Mouse (Mus musculus) heart, postnatal 25 days (tissue): ENCODE data around the gene Zfp579. TPM values are rescaled to one million over a fixed set of nuclear protein-coding genes. Genes with fewer than 3 reads are reported as not detected.
A peak's percentile ranks its signal among the peaks of the same experiment; 100 is the strongest.

ENCODE experiments used
- DNase-seq: peaks from one replicate; pipeline ENCODE4 v3.0.0; 2022; ENCODE audit warnings: low spot score
- intact Hi-C: fragments of 180-260 bp; cut with DNase I; formaldehyde crosslinking; loops from one replicate; pipeline ENCODE4 v1.15.1; 2025
- total RNA-seq, 2 experiments: library from RNA; stranded (reverse); gene quantifications; 2 replicates each; pipeline ENCODE4 v1.2.3; 2021

Gene Zfp579
- total RNA-seq, 2 experiments from 2014 or later = 14.9 to 18.0 TPM

DNA sequence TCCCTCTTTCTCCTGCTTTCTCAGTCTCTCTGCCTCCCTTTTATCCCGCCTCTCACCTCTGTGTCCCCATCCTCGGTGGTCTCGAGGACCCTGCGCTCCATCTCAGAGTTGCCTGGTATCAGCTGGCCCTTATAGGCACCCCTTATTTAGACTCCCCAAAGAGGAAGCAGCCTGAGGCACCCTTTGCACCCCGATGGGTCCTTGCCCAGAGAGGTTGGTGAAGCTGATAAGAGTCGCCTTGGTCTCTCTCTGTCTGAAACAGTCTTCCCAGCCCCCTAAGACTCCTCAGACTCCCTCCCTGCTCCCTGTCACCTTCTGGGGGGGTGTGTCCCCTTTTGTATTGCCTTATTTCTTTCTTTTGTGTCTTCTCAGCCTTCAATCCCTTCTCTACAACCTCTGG is 24.9 kb downstream of the Zfp579 start, which contains the start of gene Sbk3:
Gene Sbk3, minus strand, starts transcription at position 101 of the 400 bp plus-strand sequence.
- no peak for DNase-seq
- intact Hi-C loops = no loop called here

DNA sequence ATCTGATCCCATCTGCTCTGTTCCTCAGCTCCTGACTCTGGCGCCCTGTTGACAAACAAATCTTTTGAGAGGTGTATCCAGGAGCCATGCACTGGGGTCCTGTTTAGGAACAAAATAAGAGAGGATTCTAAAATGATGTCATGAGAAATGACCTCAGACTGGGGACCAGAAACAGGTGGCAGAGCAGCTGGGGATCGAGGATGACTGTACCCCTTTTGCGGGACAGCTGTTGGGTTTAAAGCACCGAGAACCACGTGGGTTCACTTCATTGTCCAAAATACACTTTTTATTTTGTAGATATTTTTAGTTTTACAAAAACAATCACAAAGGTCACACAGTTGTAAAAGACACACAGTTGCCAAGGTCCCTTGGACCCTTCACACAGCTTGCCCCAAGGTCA is 31.0 kb downstream of the Zfp579 start:
- DNase-seq = no peak
- intact Hi-C loops = loop anchor here (2.0 kb wide), 1 partner anchor 22 kb away; no protein-coding TSS in a partner anchor

DNA sequence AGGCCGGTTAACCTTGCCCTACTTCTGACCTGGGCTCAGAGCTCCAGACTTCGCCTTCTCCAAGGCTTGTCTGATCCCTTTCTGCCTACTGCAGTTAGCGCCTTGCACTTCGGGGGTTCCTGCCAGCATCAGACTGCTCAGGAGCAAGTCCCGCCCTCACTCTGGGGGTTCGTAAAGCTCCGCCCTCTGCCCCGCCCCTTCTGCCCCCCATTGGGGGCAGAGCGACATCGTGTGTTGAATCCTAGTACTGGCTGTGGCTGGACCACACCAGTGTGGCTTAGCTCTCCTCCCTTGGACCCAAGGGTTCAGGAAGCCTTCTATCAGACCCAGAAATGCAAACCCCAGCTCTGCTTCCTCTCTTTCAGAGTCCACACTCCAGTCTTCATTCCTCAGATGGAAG is 31.7 kb downstream of the Zfp579 start, which contains the start of gene Sbk2:
Gene Sbk2, minus strand, starts transcription at position 135 of the 400 bp plus-strand sequence.
- peak; percentile 59 for DNase-seq
- intact Hi-C loops = loop anchor here (2.0 kb wide), 1 partner anchor 21 kb away; no protein-coding TSS in a partner anchor

DNA sequence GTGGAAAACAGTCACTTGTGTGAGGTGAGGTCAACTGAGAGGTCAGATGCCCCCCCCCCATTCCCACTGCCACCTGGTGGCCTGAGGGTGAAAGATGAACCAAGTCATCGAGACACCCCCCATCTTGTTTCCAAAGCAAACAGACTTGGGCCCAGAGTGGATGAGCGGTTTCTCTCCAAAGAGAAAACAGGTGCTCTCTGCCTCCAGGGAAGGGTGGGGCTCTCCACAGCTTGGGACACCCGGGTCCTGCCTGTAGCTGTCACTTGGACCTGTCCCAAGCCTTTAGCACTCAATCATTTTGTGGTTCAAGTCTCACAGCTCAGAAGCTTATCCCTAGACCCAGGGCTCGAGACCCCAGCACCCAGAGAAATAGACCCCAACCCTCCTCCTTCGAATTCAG is 32.4 kb downstream of the Zfp579 start:
- no peak for DNase-seq
- intact Hi-C loops = no loop called here

DNA sequence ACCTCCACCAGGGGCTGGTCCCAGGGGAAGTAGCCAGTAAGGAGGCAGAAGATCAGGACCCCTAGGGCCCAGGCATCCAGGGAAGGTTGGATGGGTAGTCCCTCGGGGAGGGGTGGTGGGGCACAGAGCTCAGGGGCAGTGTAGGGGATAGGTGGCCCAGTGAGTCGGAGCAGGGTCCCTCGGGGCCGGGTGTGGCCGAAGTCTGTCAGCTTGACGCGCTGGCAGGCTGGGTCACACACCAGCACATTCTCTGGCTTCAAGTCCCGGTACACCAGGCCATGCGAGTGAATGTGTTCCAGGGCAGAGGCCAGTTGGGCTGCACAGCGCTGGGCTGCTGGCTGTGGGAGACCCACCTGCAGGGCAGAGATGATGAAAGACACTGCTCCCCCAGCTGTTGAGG is 38.6 kb downstream of the Zfp579 start:
- DNase-seq = no peak
- intact Hi-C loops = no loop called here

DNA sequence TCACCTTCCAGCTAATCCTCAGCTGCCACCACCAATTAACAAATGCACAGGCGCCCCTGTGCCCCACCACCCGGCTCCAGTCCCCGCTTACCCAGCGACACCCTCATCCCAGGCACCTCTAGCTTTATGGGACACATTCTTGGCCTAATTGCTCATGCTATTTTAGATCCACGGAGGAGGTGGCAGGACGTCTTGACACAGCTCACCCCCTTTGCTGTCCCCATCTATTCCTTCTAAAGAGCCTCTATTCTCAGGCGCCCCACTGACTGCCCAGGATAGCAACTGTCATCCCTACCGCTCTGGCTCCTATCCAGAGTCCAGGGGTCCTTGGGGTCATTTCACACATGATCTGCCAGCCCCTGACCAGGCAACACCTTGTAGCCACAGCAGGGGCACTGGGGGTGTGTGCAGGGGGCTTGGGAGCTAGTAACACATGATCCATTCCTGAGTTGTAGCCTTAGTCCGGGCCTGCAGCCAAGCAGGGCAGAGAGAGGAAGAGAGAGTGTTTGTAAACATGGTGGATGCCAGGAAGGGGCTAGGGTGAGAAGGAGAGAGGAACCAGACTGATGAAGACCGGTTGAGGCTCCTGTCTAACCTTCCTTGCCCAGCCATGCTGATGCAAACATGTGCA is 42.0 kb downstream of the Zfp579 start:
- DNase-seq = peak; percentile 30
- intact Hi-C loops = no loop called here

DNA sequence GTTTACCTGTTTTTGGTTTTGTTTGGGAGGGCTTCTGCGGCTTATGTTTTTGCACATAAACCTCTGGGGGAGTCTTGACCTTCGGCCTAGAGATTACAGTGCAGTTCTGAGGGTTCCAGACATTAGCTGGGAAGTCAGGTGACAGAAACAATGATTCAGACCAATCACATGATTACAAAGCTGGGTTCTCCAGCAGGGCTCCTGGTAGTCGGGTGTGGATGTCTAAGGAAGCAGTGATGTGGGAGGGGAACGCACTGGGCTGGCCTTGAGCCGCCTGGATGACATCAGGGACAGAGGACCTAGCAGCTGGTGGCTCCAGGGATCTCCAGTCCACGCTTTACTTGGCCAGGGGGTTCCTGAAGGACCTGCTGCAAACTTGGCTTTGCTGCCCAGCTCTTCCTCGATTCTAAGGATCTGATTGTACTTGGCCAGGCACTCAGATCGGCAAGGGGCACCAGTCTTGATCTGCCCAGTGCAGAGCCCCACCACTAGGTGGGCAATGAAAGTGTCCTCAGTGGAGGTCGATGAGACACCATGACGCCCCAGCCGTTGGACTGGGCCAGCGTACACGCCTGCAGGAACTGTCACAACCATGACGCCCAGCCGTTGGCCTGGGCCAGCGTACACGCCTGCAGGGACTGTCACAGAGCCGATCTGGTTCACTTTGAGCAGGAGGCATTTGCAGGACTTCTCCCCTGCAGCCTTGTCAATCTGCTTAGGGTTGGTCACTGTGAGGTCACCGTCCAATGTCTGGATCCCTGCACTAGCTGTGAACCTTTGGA is 45.2 kb downstream of the Zfp579 start:
- DNase-seq = peak; percentile 48
- intact Hi-C loops = no loop called here

DNA sequence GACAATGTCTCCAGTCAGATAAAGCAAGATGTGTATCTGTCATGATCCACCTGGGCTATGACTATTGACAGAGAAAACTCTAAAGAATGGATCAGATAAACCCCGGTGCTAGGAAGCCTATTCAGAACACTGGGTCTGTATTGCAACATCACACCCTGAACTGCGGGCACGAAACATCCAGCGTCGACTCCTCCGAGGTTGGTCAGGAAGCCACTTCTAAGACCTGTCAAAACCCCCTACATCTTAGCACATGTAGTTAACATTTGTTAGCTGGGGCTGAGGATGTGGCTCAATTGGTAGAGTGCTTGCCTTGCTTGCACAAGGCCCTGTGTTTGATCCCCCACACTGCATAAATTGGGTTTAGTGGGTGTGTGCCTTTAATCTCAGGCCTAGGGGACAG is 47.6 kb downstream of the Zfp579 start:
- intact Hi-C loops = no loop called here
- no peak for DNase-seq

DNA sequence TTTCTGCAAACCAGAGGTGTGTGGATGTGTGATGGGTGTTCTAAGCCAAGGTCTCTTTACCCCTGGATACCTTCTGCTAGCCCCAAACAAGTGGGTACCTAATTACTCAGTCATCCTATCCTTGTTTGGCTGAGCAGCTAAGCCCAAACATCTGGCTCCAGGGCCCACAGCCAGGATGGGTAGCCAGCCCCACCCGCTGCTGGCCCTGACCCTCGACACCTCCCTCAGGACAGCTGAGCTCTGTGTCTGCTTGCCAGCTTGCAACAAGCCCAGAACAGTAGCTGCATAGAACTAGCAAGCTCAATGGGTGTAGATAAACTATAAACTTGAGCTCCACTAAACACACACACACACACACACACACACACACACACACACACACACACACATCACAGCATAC is 48.1 kb downstream of the Zfp579 start:
- intact Hi-C loops = no loop called here
- DNase-seq = peak; percentile 65

DNA sequence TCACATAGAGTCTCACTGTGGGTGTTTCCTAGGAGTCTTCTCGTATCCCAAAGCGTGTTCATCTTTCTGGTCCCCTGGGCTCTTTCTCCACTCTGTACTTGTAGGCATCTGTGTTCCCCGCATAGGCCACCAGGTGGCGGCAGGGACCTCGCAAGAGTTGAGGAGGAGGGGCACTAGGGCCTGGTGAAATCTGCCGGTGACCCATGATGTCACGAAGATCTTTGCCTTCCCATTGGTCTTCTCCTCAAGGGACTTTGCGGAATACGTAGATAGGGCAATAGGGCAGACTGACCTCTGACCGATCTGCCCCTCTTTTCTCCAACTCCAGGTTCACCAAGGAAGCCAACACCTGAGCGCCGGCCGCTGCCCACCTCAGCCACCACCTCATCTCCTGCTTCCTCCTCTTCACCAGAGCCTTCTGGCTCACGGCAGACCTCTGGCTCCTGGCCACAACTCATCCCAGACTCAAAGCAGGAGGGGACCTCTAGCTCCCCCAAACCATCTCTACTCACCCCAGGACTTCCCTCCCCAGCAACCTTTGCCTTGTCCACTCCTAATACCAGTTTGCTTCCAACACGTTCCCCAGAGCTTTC is 52.6 kb downstream of the Zfp579 start:
- DNase-seq = peak; percentile 84
- intact Hi-C loops = loop anchor here (1.0 to 5.0 kb wide), 5 partner anchors 21 to 184 kb away; partner anchors contain the start of genes Fiz1, Rasl2-9, Sbk2 and Zfp524

DNA sequence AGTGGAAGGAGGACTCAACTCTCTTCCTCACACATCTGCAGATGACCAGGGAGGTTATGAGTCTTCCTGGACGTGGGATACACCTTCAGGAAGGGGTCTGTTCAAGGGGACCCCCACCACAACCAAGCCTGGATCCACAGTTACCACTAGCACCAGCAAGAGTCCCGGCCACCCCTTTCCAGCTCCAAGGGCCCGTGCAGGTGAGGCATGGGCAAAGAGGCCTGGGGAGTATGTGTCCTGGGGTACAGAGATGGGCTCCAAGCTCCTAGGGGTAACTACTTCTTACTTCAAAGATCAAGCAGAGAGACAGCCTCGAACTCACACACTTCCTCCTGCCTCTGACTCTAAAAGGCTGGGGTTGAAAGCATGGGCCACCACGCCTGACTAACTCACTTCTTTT is 53.3 kb downstream of the Zfp579 start:
- DNase-seq = no peak
- intact Hi-C loops = loop anchor here (1.0 to 5.0 kb wide), 5 partner anchors 22 to 185 kb away; partner anchors contain the start of genes Fiz1, Rasl2-9, Sbk2 and Zfp524

DNA sequence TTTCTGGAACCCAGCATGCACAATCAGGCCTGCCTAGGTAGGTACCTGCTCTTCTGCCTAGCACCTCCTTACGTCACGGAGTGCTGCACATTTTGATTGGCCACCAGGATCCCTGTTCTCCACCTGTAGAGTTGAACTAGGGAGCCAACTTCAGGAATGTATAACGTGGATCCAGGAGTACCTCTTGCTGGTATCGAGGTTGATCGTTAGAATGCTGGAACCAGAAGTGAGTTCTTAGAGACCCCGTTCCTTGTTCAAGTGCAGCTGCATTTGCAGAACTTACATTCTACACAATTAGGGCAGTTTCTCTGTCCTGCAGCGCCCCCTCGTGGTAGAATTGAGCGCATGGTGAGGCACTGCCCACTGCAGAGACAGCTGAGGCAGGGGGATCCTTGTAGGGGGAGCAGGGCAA is 55.9 kb downstream of the Zfp579 start:
- DNase-seq = no peak
- intact Hi-C loops = loop anchor here (1.0 to 5.0 kb wide), 6 partner anchors 29 to 384 kb away; partner anchors contain the start of genes Fiz1, Rasl2-9 and Zfp524

DNA sequence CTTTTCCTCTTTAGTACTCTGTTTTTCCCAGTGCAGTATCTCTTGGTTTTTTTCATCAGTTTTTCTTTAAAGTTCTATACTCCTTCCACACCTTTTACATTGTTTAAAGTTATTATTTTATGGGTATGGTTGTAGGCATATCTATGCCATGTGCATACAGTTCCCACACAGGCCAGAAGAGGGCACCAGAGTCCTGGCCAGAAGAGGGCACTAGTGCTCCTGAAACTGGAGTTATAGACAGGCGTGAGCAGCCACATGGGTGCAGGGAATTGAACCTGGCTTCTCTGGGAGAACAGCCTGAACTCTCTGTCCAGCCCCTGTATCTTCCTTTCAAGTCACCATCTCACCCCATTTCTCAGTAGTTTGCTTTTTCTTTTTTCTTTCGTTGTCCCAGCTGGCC is 57.5 kb downstream of the Zfp579 start:
- intact Hi-C loops = loop anchor here (1.0 to 5.0 kb wide), 2 partner anchors 23 to 316 kb away; partner anchors contain the start of gene Zfp628

DNA sequence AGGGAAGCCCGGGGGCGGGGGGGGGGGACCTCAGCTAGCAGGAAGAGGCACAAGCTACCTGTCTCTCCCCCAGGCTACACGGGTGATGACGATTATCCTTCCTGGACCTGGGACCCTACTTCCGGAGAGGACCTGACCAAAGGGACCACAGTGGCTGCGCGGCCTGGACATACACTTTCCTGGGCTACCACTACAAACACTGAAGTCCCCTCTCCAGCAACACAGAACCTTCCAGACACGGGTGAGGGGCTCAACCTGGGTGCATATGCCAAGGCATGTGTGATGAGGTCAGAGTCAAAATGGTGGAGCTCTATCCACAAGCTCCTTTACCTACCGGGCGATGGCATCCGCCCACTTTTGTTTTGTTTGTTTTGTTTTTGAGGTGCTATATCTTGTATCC is 58.6 kb downstream of the Zfp579 start:
- intact Hi-C loops = loop anchor here (5.0 kb wide), 1 partner anchor 315 kb away; no protein-coding TSS in a partner anchor
- DNase-seq = no peak

More for the DNA sequence above, 57.5 kb downstream of the Zfp579 start:
- DNase-seq = no peak

DNA sequence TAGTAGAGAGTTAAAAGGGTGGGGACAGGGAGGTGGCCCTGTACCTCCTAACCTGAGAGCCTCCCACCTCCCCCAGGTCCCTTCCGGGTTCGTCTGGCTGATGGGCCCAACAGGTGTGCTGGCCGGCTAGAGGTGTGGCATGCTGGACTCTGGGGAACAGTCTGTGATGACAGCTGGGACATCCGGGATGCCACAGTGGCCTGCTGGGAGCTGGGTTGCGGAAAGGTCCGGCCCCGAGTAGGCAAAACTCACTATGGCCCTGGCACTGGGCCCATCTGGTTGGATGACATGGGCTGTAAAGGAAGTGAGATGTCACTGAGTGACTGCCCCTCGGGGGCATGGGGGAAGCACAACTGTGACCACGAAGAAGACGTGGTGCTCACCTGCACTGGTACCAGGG is 59.1 kb downstream of the Zfp579 start:
- DNase-seq = no peak
- intact Hi-C loops = loop anchor here (5.0 kb wide), 1 partner anchor 315 kb away; no protein-coding TSS in a partner anchor

DNA sequence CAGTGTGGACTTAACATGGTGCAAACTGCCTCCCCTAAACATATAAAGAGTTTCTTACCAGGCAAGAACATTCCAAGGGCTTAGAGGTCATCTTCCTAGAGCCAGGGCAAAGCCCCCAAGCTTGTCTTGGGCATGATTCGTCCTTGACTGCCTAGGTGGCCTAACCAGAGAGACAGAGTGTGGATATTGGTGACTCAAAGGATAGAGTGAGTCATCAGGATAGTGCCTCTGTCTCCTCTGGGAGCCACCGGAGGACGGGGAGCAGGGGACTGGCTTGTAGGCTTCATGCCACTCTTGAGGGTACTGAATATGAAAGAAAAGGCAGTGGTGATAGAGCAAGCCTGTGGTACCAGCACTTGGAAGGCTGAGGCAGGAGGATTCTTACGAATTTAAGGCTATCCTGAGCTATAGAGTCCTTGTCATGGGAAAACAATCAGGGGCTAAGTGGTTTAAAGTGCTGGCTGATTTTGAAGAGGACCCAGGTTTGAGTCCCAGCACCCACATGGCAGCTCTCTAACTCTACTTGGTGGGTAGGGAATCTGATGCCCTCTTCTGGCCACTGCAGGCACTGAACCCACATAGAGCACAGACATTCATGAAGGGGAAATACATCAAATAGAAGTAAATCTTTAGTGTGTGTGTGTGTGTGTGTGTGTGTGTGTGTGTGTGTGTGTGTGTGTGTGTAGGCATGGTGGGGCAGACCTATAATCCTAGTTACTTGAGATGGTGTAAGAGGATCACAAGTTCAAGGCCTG is 61.6 kb downstream of the Zfp579 start:
- intact Hi-C loops = no loop called here
- no peak for DNase-seq
